Mouse (Mus musculus): ENCODE measurements around the gene Hsfy2. TPM values are rescaled to one million over a fixed set of nuclear protein-coding genes. Genes with fewer than 3 reads are reported as not detected.

Gene Hsfy2
- not detected in 2 replicates for polyA plus RNA-seq (2015; fragmentation: Nextera tagmentation; extraction: Ambion mirVana)

- no peak within 1 kb of the TSS for H3K4me3 ChIP-seq (replicated peaks; ENCODE audit: low read length)
- H3K27me3 ChIP-seq (replicated peaks; ENCODE audit: control insufficient read depth, insufficient read depth, low read length): no peaks in the 10 kb centered on the region
- H3K9me3 ChIP-seq (ENCODE audit: control insufficient read depth, low read length): no peaks in the 10 kb centered on the region
- ATAC-seq: no peak
- H3K9ac ChIP-seq (replicated peaks; ENCODE audit: low read depth, low read length): no peak within 1 kb of the TSS
- no peaks in the 10 kb centered on the region; the same call in 1 of the 2 replicates for H3K4me1 ChIP-seq (replicated peaks; ENCODE audit: control insufficient read depth, insufficient read depth, low read length)
- H3K27ac ChIP-seq (ENCODE audit: low read length): no peak within 1 kb of the TSS
- H3K36me3 ChIP-seq (ENCODE audit: control insufficient read depth, insufficient read depth): no peaks in the 10 kb centered on the region
- 87% methylated on average over 2 of the region's 2 CpGs for WGBS
- no peak within 1 kb of the TSS for H3K4me2 ChIP-seq (ENCODE audit: low read length)
Measured at GRCm38 (mm10) chr1:56637335-56637734, at the start of gene Hsfy2. Gene Hsfy2 (minus strand): TSS chr1:56637435.

GRCm38 (mm10) chr1:56685053-56685557 lies 47.9 kb upstream of the Hsfy2 start:
- Histone ChIP-seq H3K27ac (ENCODE audit: low read length) (no peak overlapping the region), H3K27me3 (replicated peaks; ENCODE audit: control insufficient read depth, insufficient read depth, low read length) (no peaks in the 10 kb centered on the region), H3K36me3 (ENCODE audit: control insufficient read depth, insufficient read depth) (no peaks in the 10 kb centered on the region), H3K4me1 (replicated peaks; ENCODE audit: control insufficient read depth, insufficient read depth, low read length) (no peaks in the 10 kb centered on the region), H3K9ac (replicated peaks; ENCODE audit: low read depth, low read length) (no peak overlapping the region), H3K9me3 (ENCODE audit: control insufficient read depth, low read length) (no peaks in the 10 kb centered on the region), H3K4me3 (replicated peaks; ENCODE audit: low read length) (no peak overlapping the region), H3K4me2 (ENCODE audit: low read length) (no peak overlapping the region)
- whole genome bisulfite sequencing: 83% methylated on average over 1 of the region's 1 CpGs
- no peak for ATAC-seq

DNA sequence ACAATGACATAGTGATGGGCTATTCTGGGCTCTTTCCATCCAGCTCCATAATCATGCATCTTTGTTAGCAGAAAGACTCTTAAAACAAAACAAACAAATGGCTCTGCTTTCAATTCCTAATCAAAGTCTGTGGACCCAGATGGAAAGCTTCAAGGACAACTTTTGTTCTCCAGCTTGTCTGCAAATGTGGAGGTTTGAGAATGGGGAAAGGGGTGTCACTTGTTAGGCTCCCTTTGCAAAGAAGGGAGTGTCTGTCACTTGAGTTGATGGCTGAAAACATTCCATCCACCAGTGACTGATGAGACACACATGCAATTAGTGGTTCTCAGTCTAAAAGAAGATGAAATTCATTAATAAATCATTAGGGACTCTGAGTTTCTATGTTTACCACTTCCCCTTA lies 47.3 kb upstream of the Hsfy2 start:
- Histone ChIP-seq H3K4me1 (replicated peaks; ENCODE audit: control insufficient read depth, insufficient read depth, low read length) (no peaks in the 10 kb centered on the region), H3K4me3 (replicated peaks; ENCODE audit: low read length) (no peak overlapping the region), H3K36me3 (ENCODE audit: control insufficient read depth, insufficient read depth) (no peaks in the 10 kb centered on the region), H3K27me3 (replicated peaks; ENCODE audit: control insufficient read depth, insufficient read depth, low read length) (no peaks in the 10 kb centered on the region), H3K4me2 (ENCODE audit: low read length) (no peak overlapping the region), H3K9me3 (ENCODE audit: control insufficient read depth, low read length) (no peaks in the 10 kb centered on the region), H3K9ac (replicated peaks; ENCODE audit: low read depth, low read length) (no peak overlapping the region), H3K27ac (ENCODE audit: low read length) (no peak overlapping the region)
- peak; percentile 65 for ATAC-seq

DNA sequence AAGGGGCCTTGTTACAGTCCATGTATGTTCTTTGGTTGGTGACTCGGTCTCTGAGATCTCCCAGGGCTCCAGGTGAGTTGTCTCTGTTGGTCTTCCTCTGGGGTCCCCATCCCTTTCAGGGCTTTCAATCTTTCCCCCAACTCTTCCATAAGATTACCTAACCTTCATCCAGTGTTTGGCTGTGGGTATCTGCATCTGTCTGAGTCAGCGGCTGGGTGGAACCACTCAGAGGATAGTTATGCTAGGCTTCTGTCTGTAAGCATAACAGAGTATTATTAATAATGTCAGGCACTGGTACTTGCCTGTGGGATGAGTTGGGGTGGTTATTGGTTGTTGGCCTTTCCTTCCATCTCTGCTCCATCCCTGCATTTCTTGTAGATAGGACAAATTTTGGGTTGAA lies 44.0 kb upstream of the Hsfy2 start:
- Histone ChIP-seq H3K4me2 (ENCODE audit: low read length) (no peak overlapping the region), H3K9me3 (ENCODE audit: control insufficient read depth, low read length) (no peaks in the 10 kb centered on the region), H3K27me3 (replicated peaks; ENCODE audit: control insufficient read depth, insufficient read depth, low read length) (no peaks in the 10 kb centered on the region), H3K36me3 (ENCODE audit: control insufficient read depth, insufficient read depth) (no peaks in the 10 kb centered on the region), H3K9ac (replicated peaks; ENCODE audit: low read depth, low read length) (no peak overlapping the region), H3K27ac (ENCODE audit: low read length) (no peak overlapping the region), H3K4me3 (replicated peaks; ENCODE audit: low read length) (no peak overlapping the region), H3K4me1 (replicated peaks; ENCODE audit: control insufficient read depth, insufficient read depth, low read length) (no peaks in the 10 kb centered on the region)
- ATAC-seq: no peak
- WGBS: 94% methylated on average over 2 of the region's 2 CpGs

DNA sequence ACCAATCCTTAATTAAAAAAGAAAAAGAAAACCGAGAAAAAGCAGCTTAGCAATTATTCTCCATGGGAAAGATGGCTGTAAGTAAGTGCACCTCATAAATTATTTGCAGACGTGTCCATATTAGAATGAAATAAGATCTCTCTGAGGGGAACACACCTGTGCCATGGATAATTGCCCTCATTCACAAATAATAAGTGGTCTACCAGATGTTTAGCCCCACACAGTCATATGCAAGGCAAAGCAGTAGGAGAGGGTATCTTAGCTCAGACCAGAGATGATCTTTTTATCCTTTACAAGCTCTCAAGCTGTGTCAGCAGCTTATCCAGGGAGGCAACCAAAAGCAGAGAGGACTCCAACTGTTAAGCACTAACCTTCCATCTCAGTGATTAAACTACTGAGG lies 38.0 kb upstream of the Hsfy2 start:
- Histone ChIP-seq H3K9ac (replicated peaks; ENCODE audit: low read depth, low read length) (no peak overlapping the region), H3K4me2 (ENCODE audit: low read length) (no peak overlapping the region), H3K27ac (ENCODE audit: low read length) (no peak overlapping the region), H3K9me3 (ENCODE audit: control insufficient read depth, low read length) (no peaks in the 10 kb centered on the region), H3K36me3 (ENCODE audit: control insufficient read depth, insufficient read depth) (no peaks in the 10 kb centered on the region), H3K27me3 (replicated peaks; ENCODE audit: control insufficient read depth, insufficient read depth, low read length) (no peaks in the 10 kb centered on the region), H3K4me3 (replicated peaks; ENCODE audit: low read length) (no peak overlapping the region), H3K4me1 (replicated peaks; ENCODE audit: control insufficient read depth, insufficient read depth, low read length) (peaks cover 2% of the 10 kb centered on the region; the same call in 1 of the 2 replicates)
- 30% methylated on average over 2 of the region's 2 CpGs for whole genome bisulfite sequencing
- ATAC-seq: no peak

- no peaks in the 10 kb centered on the region for H3K27me3 ChIP-seq (replicated peaks; ENCODE audit: control insufficient read depth, insufficient read depth, low read length)
Measured at GRCm38 (mm10) chr1:56674601-56675000, 37.4 kb upstream of the Hsfy2 start.

DNA sequence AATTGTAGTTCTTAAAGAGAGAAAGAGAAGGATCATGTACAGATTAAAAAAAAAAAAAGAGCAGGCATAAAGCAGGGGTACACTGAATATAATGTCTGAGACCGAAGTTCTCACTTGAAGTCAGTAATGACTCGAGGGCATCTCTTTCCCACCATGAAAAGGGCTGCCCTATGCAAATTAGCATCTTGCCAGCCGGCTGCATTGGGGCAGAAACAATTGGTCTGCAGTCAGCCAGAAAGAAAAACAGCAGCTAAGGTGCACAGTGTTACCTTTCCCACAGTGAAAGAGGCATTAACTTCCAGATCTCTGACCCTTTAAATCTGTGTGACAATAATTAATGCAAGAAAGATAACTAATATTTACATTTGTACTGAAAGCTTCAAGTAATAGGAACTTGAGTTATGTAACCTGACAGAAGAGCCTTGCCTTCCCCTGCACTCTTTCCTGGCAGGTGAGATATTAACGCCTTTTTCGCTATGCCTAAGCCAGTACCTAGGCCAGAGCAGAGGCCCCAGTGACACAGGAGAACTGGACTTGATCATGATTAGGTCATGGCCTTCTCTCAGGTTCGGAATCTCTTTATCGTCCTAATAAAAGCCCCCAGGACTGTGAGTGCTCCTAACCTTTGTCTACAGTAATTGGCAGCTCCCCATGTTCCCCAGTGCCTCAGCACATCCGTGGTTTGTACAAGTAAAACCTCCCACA lies 34.2 kb upstream of the Hsfy2 start:
- H3K27me3 ChIP-seq (replicated peaks; ENCODE audit: control insufficient read depth, insufficient read depth, low read length): no peaks in the 10 kb centered on the region
- 17% methylated on average over 8 of the region's 8 CpGs for WGBS
- ATAC-seq: 0 out of 2 replicates have a peak, but pooled peaks have one; percentile 31
- peaks cover 2% of the 10 kb centered on the region; the same call in 1 of the 2 replicates for H3K4me1 ChIP-seq (replicated peaks; ENCODE audit: control insufficient read depth, insufficient read depth, low read length)
- H3K9me3 ChIP-seq (ENCODE audit: control insufficient read depth, low read length): no peaks in the 10 kb centered on the region
- H3K4me3 ChIP-seq (replicated peaks; ENCODE audit: low read length): no peak overlapping the region
- no peak overlapping the region for H3K4me2 ChIP-seq (ENCODE audit: low read length)
- H3K36me3 ChIP-seq (ENCODE audit: control insufficient read depth, insufficient read depth): no peaks in the 10 kb centered on the region
- H3K27ac ChIP-seq (ENCODE audit: low read length): no peak overlapping the region
- no peak overlapping the region for H3K9ac ChIP-seq (replicated peaks; ENCODE audit: low read depth, low read length)

More at GRCm38 (mm10) chr1:56674601-56675000, 37.4 kb upstream of the Hsfy2 start:
- no peak for ATAC-seq
- Histone ChIP-seq H3K36me3 (ENCODE audit: control insufficient read depth, insufficient read depth) (no peaks in the 10 kb centered on the region), H3K4me2 (ENCODE audit: low read length) (no peak overlapping the region), H3K4me3 (replicated peaks; ENCODE audit: low read length) (no peak overlapping the region), H3K4me1 (replicated peaks; ENCODE audit: control insufficient read depth, insufficient read depth, low read length) (peaks cover 2% of the 10 kb centered on the region; the same call in 1 of the 2 replicates), H3K27ac (ENCODE audit: low read length) (no peak overlapping the region), H3K9me3 (ENCODE audit: control insufficient read depth, low read length) (no peaks in the 10 kb centered on the region), H3K9ac (replicated peaks; ENCODE audit: low read depth, low read length) (no peak overlapping the region)
- 85% methylated on average over 3 of the region's 3 CpGs for WGBS

DNA sequence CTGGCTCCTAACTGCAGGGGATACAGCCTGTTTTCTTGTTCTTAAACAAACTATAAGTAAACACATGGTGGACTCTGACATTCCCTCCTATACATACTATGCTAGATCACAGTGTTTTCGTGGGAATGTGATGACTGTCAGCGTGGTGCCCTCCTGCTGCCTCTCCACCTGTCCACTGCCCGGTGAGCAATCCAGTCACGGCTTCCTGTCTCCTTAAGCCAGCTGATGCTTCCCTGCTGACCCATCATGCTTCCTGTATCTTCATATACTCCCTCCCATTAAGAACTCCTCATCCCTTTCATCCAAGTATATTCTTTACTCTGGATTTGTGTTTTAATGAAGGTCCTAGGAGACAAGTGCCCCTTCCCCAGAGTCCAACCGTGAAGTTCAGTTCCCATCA lies 33.3 kb upstream of the Hsfy2 start:
- ATAC-seq: no peak
- H3K4me1 ChIP-seq (replicated peaks; ENCODE audit: control insufficient read depth, insufficient read depth, low read length): peaks cover 2% of the 10 kb centered on the region; the same call in 1 of the 2 replicates
- no peak overlapping the region for H3K27ac ChIP-seq (ENCODE audit: low read length)
- no peak overlapping the region for H3K4me2 ChIP-seq (ENCODE audit: low read length)
- H3K9ac ChIP-seq (replicated peaks; ENCODE audit: low read depth, low read length): no peak overlapping the region
- H3K9me3 ChIP-seq (ENCODE audit: control insufficient read depth, low read length): no peaks in the 10 kb centered on the region
- H3K4me3 ChIP-seq (replicated peaks; ENCODE audit: low read length): no peak overlapping the region
- no peaks in the 10 kb centered on the region for H3K27me3 ChIP-seq (replicated peaks; ENCODE audit: control insufficient read depth, insufficient read depth, low read length)
- WGBS: 67% methylated on average over 5 of the region's 5 CpGs
- no peaks in the 10 kb centered on the region for H3K36me3 ChIP-seq (ENCODE audit: control insufficient read depth, insufficient read depth)

GRCm38 (mm10) chr1:56664606-56665005 lies 27.4 kb upstream of the Hsfy2 start:
- H3K9me3 ChIP-seq (ENCODE audit: control insufficient read depth, low read length): no peaks in the 10 kb centered on the region
- H3K36me3 ChIP-seq (ENCODE audit: control insufficient read depth, insufficient read depth): no peaks in the 10 kb centered on the region
- no peak overlapping the region for H3K4me2 ChIP-seq (ENCODE audit: low read length)
- no peaks in the 10 kb centered on the region for H3K4me1 ChIP-seq (replicated peaks; ENCODE audit: control insufficient read depth, insufficient read depth, low read length)
- no peak for ATAC-seq
- no peak overlapping the region for H3K27ac ChIP-seq (ENCODE audit: low read length)
- H3K4me3 ChIP-seq (replicated peaks; ENCODE audit: low read length): no peak overlapping the region
- no peak overlapping the region for H3K9ac ChIP-seq (replicated peaks; ENCODE audit: low read depth, low read length)
- 74% methylated on average over 3 of the region's 3 CpGs for WGBS
- no peaks in the 10 kb centered on the region for H3K27me3 ChIP-seq (replicated peaks; ENCODE audit: control insufficient read depth, insufficient read depth, low read length)

All from forebrain, embryonic 16.5 days (tissue).